Mouse (Mus musculus): ENCODE measurements around the gene Tbc1d17. TPM values are rescaled to one million over a fixed set of nuclear protein-coding genes. Genes with fewer than 3 reads are reported as not detected.

Gene Tbc1d17
- 33.9 and 46.7 TPM in 2 replicates for polyA plus RNA-seq (2011; ENCODE audit: insufficient read depth, insufficient read length, low read depth, missing spikeins)

- Histone ChIP-seq H3K27me3 (ENCODE audit: control insufficient read depth, insufficient read depth, low read length, poor library complexity, severe bottlenecking) (no peaks in the 10 kb centered on the region), H3K4me3 (ENCODE audit: low read depth, low read length) (peak within 1 kb of the TSS; percentile 88), H3K9ac (ENCODE audit: low read depth, poor library complexity, severe bottlenecking) (peak within 1 kb of the TSS; percentile 69), H3K4me1 (ENCODE audit: control insufficient read depth, insufficient read depth, low read length) (no peaks in the 10 kb centered on the region), H3K27ac (ENCODE audit: insufficient read depth, low read length) (peak within 1 kb of the TSS; percentile 77), H3K36me3 (ENCODE audit: control insufficient read depth, insufficient read depth, low read length, poor library complexity, severe bottlenecking) (no peaks in the 10 kb centered on the region; the same call in 1 of the 2 replicates), H3K9me3 (replicated peaks; ENCODE audit: control insufficient read depth, insufficient read depth, low read length, poor library complexity, severe bottlenecking) (no peaks in the 10 kb centered on the region)
- no peak for TF ChIP-seq CTCF (IDR thresholded peaks at IDR 0.05; ENCODE audit: low read depth, low read length)
- peak; percentile 56 for TF ChIP-seq POLR2A (IDR thresholded peaks at IDR 0.05; ENCODE audit: insufficient read depth, low read length)
Measured at GRCm38 (mm10) chr7:44848561-44849415, at the start of gene Tbc1d17, which contains the start of gene Akt1s1. Gene Tbc1d17 (minus strand): TSS chr7:44849079. Gene Akt1s1 (plus strand): TSS chr7:44848991.

- Histone ChIP-seq H3K9ac (ENCODE audit: low read depth, poor library complexity, severe bottlenecking) (no peak overlapping the region), H3K27ac (ENCODE audit: insufficient read depth, low read length) (peak overlapping the region; percentile 24), H3K36me3 (ENCODE audit: control insufficient read depth, insufficient read depth, low read length, poor library complexity, severe bottlenecking) (no peaks in the 10 kb centered on the region), H3K4me1 (ENCODE audit: control insufficient read depth, insufficient read depth, low read length) (no peaks in the 10 kb centered on the region), H3K27me3 (ENCODE audit: control insufficient read depth, insufficient read depth, low read length, poor library complexity, severe bottlenecking) (no peaks in the 10 kb centered on the region), H3K4me3 (ENCODE audit: low read depth, low read length) (peak overlapping the region; percentile 3; the same call in 1 of the 2 replicates), H3K9me3 (replicated peaks; ENCODE audit: control insufficient read depth, insufficient read depth, low read length, poor library complexity, severe bottlenecking) (no peaks in the 10 kb centered on the region)
- peak; percentile 86 for TF ChIP-seq CTCF (IDR thresholded peaks at IDR 0.05; ENCODE audit: low read depth, low read length)
- 0 out of 2 replicates have a peak, but pooled peaks have one; percentile 58 for TF ChIP-seq EP300 (IDR thresholded peaks at IDR 0.05; ENCODE audit: insufficient read depth, low read depth, low read length)
- no peak for TF ChIP-seq POLR2A (IDR thresholded peaks at IDR 0.05; ENCODE audit: insufficient read depth, low read length)
Measured at GRCm38 (mm10) chr7:44898607-44899006, 49.7 kb upstream of the Tbc1d17 start.

DNA sequence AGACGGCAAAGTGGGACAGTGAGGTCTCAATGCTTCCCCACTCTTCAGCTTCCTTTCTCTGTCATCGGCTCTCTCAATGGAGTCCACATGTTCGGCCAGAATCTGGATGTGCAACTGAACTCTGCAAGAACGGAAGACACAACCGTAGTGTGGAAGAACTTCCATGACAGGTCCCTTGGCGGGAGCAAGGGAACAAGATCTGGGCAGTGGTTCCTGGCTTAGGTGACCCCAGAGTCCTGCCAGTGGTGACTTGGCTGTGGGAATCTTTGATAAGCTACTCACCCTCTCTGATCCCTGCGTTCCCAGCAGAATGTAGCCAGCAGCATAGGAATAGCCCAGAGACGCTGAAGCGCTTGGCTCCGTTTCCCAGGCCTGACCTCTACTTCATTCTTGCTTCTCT, 47.6 kb upstream of the Tbc1d17 start:
- no peaks in the 10 kb centered on the region for H3K27me3 ChIP-seq (ENCODE audit: control insufficient read depth, insufficient read depth, low read length, poor library complexity, severe bottlenecking)
- H3K9ac ChIP-seq (ENCODE audit: low read depth, poor library complexity, severe bottlenecking): peak overlapping the region; percentile 88
- H3K4me3 ChIP-seq (ENCODE audit: low read depth, low read length): peak overlapping the region; percentile 80
- peaks cover 1% of the 10 kb centered on the region for H3K4me1 ChIP-seq (ENCODE audit: control insufficient read depth, insufficient read depth, low read length)
- peak overlapping the region; percentile 28; the same call in 1 of the 2 replicates for H3K27ac ChIP-seq (ENCODE audit: insufficient read depth, low read length)
- TF ChIP-seq EP300 (IDR thresholded peaks at IDR 0.05; ENCODE audit: insufficient read depth, low read depth, low read length) (no peak), POLR2A (IDR thresholded peaks at IDR 0.05; ENCODE audit: insufficient read depth, low read length) (no peak), CTCF (IDR thresholded peaks at IDR 0.05; ENCODE audit: low read depth, low read length) (no peak)
- H3K36me3 ChIP-seq (ENCODE audit: control insufficient read depth, insufficient read depth, low read length, poor library complexity, severe bottlenecking): no peaks in the 10 kb centered on the region
- no peaks in the 10 kb centered on the region for H3K9me3 ChIP-seq (replicated peaks; ENCODE audit: control insufficient read depth, insufficient read depth, low read length, poor library complexity, severe bottlenecking)

DNA sequence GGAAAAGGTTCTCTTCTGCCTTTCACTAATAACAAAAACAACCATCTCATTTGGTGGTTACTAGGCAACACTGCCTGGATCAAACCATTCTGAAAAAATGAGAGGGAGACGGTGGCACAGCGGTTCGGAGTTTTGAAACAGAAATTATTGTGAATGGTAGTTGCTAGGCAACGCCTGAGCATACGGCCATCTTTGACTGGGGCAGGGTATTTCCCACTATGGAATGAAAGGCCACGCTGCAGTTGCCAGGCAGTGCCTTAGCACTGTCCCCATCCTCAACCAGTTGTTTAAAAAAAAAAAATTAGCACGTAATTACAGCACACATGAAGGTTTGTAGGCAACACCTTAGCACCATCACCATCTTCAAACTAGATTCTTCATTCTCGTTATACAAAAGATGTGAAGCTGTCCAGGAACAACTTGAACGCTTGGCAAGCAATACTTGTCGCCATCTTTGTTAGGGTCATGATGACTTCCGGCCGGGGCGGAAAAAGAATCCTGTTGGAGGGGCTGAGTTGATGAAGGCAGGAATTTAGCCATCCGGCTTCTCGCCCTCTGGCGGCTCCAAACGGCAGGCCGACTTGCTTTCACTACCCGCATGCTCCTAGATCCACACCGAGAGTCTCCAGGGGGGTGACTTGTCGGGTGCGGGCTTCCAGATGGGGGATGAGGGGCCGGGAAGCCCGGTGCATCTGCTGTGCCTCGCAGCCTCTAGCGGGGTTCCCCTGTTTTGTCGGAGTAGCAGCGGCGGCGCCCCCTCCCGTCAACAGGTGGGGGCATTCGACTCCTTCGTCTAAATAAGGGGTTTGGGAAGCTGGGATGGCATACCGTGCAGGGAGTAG, 46.9 kb upstream of the Tbc1d17 start, which contains the start of gene Fuz:
Gene Fuz, plus strand, starts transcription at position 487 of the 842 bp plus-strand sequence.
- H3K4me1 ChIP-seq (ENCODE audit: control insufficient read depth, insufficient read depth, low read length): peaks cover 3% of the 10 kb centered on the region
- TF ChIP-seq EP300 (IDR thresholded peaks at IDR 0.05; ENCODE audit: insufficient read depth, low read depth, low read length) (no peak), POLR2A (IDR thresholded peaks at IDR 0.05; ENCODE audit: insufficient read depth, low read length) (no peak), CTCF (IDR thresholded peaks at IDR 0.05; ENCODE audit: low read depth, low read length) (peak; percentile 30)

GRCm38 (mm10) chr7:44895206-44895592, 46.3 kb upstream of the Tbc1d17 start:
- H3K9me3 ChIP-seq (replicated peaks; ENCODE audit: control insufficient read depth, insufficient read depth, low read length, poor library complexity, severe bottlenecking): no peaks in the 10 kb centered on the region
- H3K27me3 ChIP-seq (ENCODE audit: control insufficient read depth, insufficient read depth, low read length, poor library complexity, severe bottlenecking): no peaks in the 10 kb centered on the region
- H3K4me3 ChIP-seq (ENCODE audit: low read depth, low read length): no peak overlapping the region
- no peak for TF ChIP-seq POLR2A (IDR thresholded peaks at IDR 0.05; ENCODE audit: insufficient read depth, low read length)
- no peak for TF ChIP-seq CTCF (IDR thresholded peaks at IDR 0.05; ENCODE audit: low read depth, low read length)
- no peak for TF ChIP-seq EP300 (IDR thresholded peaks at IDR 0.05; ENCODE audit: insufficient read depth, low read depth, low read length)
- H3K27ac ChIP-seq (ENCODE audit: insufficient read depth, low read length): no peak overlapping the region
- no peaks in the 10 kb centered on the region for H3K36me3 ChIP-seq (ENCODE audit: control insufficient read depth, insufficient read depth, low read length, poor library complexity, severe bottlenecking)
- peaks cover 3% of the 10 kb centered on the region for H3K4me1 ChIP-seq (ENCODE audit: control insufficient read depth, insufficient read depth, low read length)
- no peak overlapping the region for H3K9ac ChIP-seq (ENCODE audit: low read depth, poor library complexity, severe bottlenecking)

More for the DNA sequence above, 46.9 kb upstream of the Tbc1d17 start, which contains the start of gene Fuz:
- H3K4me3 ChIP-seq (ENCODE audit: low read depth, low read length): peak within 1 kb of the TSS; percentile 80
- H3K9ac ChIP-seq (ENCODE audit: low read depth, poor library complexity, severe bottlenecking): peak within 1 kb of the TSS; percentile 88
- no peaks in the 10 kb centered on the region for H3K9me3 ChIP-seq (replicated peaks; ENCODE audit: control insufficient read depth, insufficient read depth, low read length, poor library complexity, severe bottlenecking)
- peak within 1 kb of the TSS; percentile 52 for H3K27ac ChIP-seq (ENCODE audit: insufficient read depth, low read length)
- H3K36me3 ChIP-seq (ENCODE audit: control insufficient read depth, insufficient read depth, low read length, poor library complexity, severe bottlenecking): no peaks in the 10 kb centered on the region
- no peaks in the 10 kb centered on the region for H3K27me3 ChIP-seq (ENCODE audit: control insufficient read depth, insufficient read depth, low read length, poor library complexity, severe bottlenecking)
